Mouse (Mus musculus) olfactory bulb, adult 2 months (tissue): Measurements from ENCODE around the gene Tmem108. TPM values are rescaled to one million over a fixed set of nuclear protein-coding genes. Genes with fewer than 3 reads are reported as not detected.

ENCODE experiments used
- H3K27ac ChIP-seq: fragments of 200-500 bp; 2 replicates; pipeline ENCODE4 v1.5.1; 2012; ENCODE audit warnings: low read depth, low read length; ENCODE audit not compliant: insufficient read depth
- H3K4me1 ChIP-seq: fragments of 200-500 bp; 2 replicates; pipeline ENCODE4 v1.6.1; 2012; ENCODE audit warnings: low read length; ENCODE audit not compliant: control insufficient read depth, insufficient read depth
- H3K4me3 ChIP-seq: fragments of 200-500 bp; 2 replicates; pipeline ENCODE4 v1.5.1; 2012; ENCODE audit warnings: mild to moderate bottlenecking, low read depth, low read length, moderate library complexity; ENCODE audit not compliant: insufficient read depth
- CTCF ChIP-seq: fragments of 200-500 bp; IDR thresholded peaks from 2 replicates; pipeline ENCODE4 v1.5.1; 2012; ENCODE audit warnings: low read depth, mild to moderate bottlenecking, low read length, moderate library complexity; ENCODE audit not compliant: insufficient read depth
- POLR2A ChIP-seq: fragments of 200-500 bp; IDR thresholded peaks from 2 replicates; pipeline ENCODE4 v1.6.1; 2012; ENCODE audit warnings: mild to moderate bottlenecking, low read depth, low read length, moderate library complexity; ENCODE audit not compliant: insufficient read depth
- WGBS: fragments of 180-500 bp; shearing (Covaris S2); methylation state at CpG from one replicate; pipeline ENCODE4 v1.1.7; 2018; 5-methylcytosine and 5-hydroxymethylcytosine counted together
- polyA plus RNA-seq: library from polyadenylated mRNA; stranded (reverse); fragments of >200 nt; gene quantifications from 2 replicates; pipeline ENCODE4 v1.2.4, GENCODE M21; 2012; ENCODE audit warnings: low replicate concordance; ENCODE audit not compliant: missing spikeins, insufficient read depth, insufficient read length

The Tmem108 gene
- polyA plus RNA-seq, 1 experiment: not detected

GRCm38 (mm10) chr9:103701448-103701847 is 60.2 kb downstream of the Tmem108 start:
- Histone ChIP-seq H3K27ac (no peak overlapping the region), H3K4me1 (peaks cover 4% of the 10 kb centered on the region), H3K4me3 (no peak overlapping the region)
- TF ChIP-seq CTCF (no peak), POLR2A (no peak)
- WGBS: 82% methylated on average over 4 of the region's 4 CpGs

- no peak overlapping the region for H3K4me3 ChIP-seq
- peaks cover 4% of the 10 kb centered on the region for H3K4me1 ChIP-seq
- H3K27ac ChIP-seq: no peak overlapping the region
- WGBS: 75% methylated on average over 1 of the region's 1 CpGs
- TF ChIP-seq POLR2A: no peak
- no peak for TF ChIP-seq CTCF
Measured at GRCm38 (mm10) chr9:103700240-103700639, 61.4 kb downstream of the Tmem108 start.

GRCm38 (mm10) chr9:103696967-103697366 is 64.7 kb downstream of the Tmem108 start:
- Histone ChIP-seq H3K27ac (no peak overlapping the region), H3K4me1 (peaks cover 13% of the 10 kb centered on the region), H3K4me3 (no peak overlapping the region)
- no peak for TF ChIP-seq POLR2A
- 34% methylated on average over 6 of the region's 6 CpGs for WGBS

- Histone ChIP-seq H3K4me1 (peaks cover 18% of the 10 kb centered on the region), H3K4me3 (no peak overlapping the region), H3K27ac (no peak overlapping the region)
- TF ChIP-seq CTCF: no peak
- TF ChIP-seq POLR2A: no peak
Measured at GRCm38 (mm10) chr9:103693826-103694225, 67.8 kb downstream of the Tmem108 start.

GRCm38 (mm10) chr9:103692699-103693098 is 68.9 kb downstream of the Tmem108 start:
- Histone ChIP-seq H3K27ac (no peak overlapping the region), H3K4me1 (peaks cover 18% of the 10 kb centered on the region), H3K4me3 (no peak overlapping the region)
- no peak for TF ChIP-seq POLR2A
- no peak for TF ChIP-seq CTCF
- 23% methylated on average over 4 of the region's 4 CpGs for WGBS

GRCm38 (mm10) chr9:103691847-103692246 is 69.8 kb downstream of the Tmem108 start:
- no peak overlapping the region for H3K4me3 ChIP-seq
- H3K4me1 ChIP-seq: peaks cover 19% of the 10 kb centered on the region
- no peak overlapping the region for H3K27ac ChIP-seq
- TF ChIP-seq CTCF: no peak
- TF ChIP-seq POLR2A: no peak
- WGBS: 30% methylated on average over 9 of the region's 9 CpGs

- Histone ChIP-seq H3K4me3 (no peak overlapping the region), H3K27ac (no peak overlapping the region), H3K4me1 (peaks cover 19% of the 10 kb centered on the region)
- no peak for TF ChIP-seq CTCF
- TF ChIP-seq POLR2A: no peak
- WGBS: 86% methylated on average over 3 of the region's 3 CpGs
Measured at GRCm38 (mm10) chr9:103690446-103690845, 71.2 kb downstream of the Tmem108 start.

- Histone ChIP-seq H3K4me3 (no peak overlapping the region), H3K27ac (no peak overlapping the region), H3K4me1 (peaks cover 19% of the 10 kb centered on the region)
- TF ChIP-seq CTCF (no peak), POLR2A (no peak)
- 85% methylated on average over 7 of the region's 7 CpGs for WGBS
Measured at GRCm38 (mm10) chr9:103689697-103690096, 71.9 kb downstream of the Tmem108 start.

- H3K27ac ChIP-seq: no peak overlapping the region
- TF ChIP-seq CTCF: no peak
- TF ChIP-seq POLR2A: no peak
- peaks cover 19% of the 10 kb centered on the region for H3K4me1 ChIP-seq
- 92% methylated on average over 10 of the region's 10 CpGs for WGBS
- no peak overlapping the region for H3K4me3 ChIP-seq
Measured at GRCm38 (mm10) chr9:103689006-103689405, 72.6 kb downstream of the Tmem108 start.

GRCm38 (mm10) chr9:103687130-103687529 is 74.5 kb downstream of the Tmem108 start:
- no peak overlapping the region for H3K4me3 ChIP-seq
- peaks cover 11% of the 10 kb centered on the region for H3K4me1 ChIP-seq
- no peak overlapping the region; the same call in 1 of the 2 replicates for H3K27ac ChIP-seq
- WGBS: 48% methylated on average over 6 of the region's 6 CpGs
- TF ChIP-seq CTCF (no peak), POLR2A (no peak)
